Mouse (Mus musculus) left cerebral cortex, adult 2 months (tissue): ENCODE data around the gene Eif3i. TPM values are rescaled to one million over a fixed set of nuclear protein-coding genes. Genes with fewer than 3 reads are reported as not detected.

Experiments used
- DNase-seq, 2 experiments: peaks; one replicate each; pipeline ENCODE4 v3.0.0; 2021 to 2022; ENCODE audit warnings: low spot score in 2 of 2, mixed read lengths in 1 of 2; ENCODE audit errors: extremely low spot score in 1 of 2
- H3K27ac ChIP-seq: fragments of 200-600 bp; 2 replicates; pipeline ENCODE4 v1.8.1; 2022
- H3K4me3 ChIP-seq: fragments of 200-600 bp; 2 replicates; pipeline ENCODE4 v1.8.1; 2022
- CTCF ChIP-seq: fragments of 200-600 bp; IDR thresholded peaks from 2 replicates; pipeline ENCODE4 v1.8.1; 2022; ENCODE audit warnings: antibody characterized with exemption, mild to moderate bottlenecking, moderate library complexity
- intact Hi-C: fragments of 180-260 bp; cut with DNase I; formaldehyde crosslinking; loops from one replicate; pipeline ENCODE4 v1.15.1; 2025
- long read RNA-seq, 2 experiments: library from polyadenylated mRNA; stranded (forward); transcript quantifications; one replicate each; pipeline ENCODE4 v2.0.0; 2021; ENCODE audit warnings: borderline mapping rate in 2 of 2
- total RNA-seq, 2 experiments: library from RNA; stranded (reverse); gene quantifications; 2 replicates each; pipeline ENCODE4 v1.2.3; 2021

The Eif3i gene
- 100 to 1,000 TPM; 124 to 129 TPM for total RNA-seq
- long read RNA-seq, experiment 1, transcript Eif3i-201 (11 exons, 1,123 nt) = major isoform, 18 of 48 reads
- long read RNA-seq, experiment 1, partial matches to known transcripts = 26 of 48 reads
- long read RNA-seq, experiment 1, other reads (novel, unspliced or antisense) = 4 of 48 reads
- long read RNA-seq, experiment 2, transcript Eif3i-201 (11 exons, 1,123 nt) = major isoform, 21 of 39 reads
- long read RNA-seq, experiment 2, partial matches to known transcripts = 16 of 39 reads
- long read RNA-seq, experiment 2, other reads (novel, unspliced or antisense) = 2 of 39 reads

GRCm38 (mm10) chr4:129600233-129601158 lies at the start of gene Eif3i, which contains the start of gene Tmem234:
Gene Eif3i (minus strand): TSS chr4:129600648.
Gene Tmem234 (plus strand): TSS chr4:129600668.
- H3K4me3 ChIP-seq = peak within 1 kb of the TSS; percentile 87
- peak; percentile 81 to 84 for DNase-seq

GRCm38 (mm10) chr4:129648656-129649055 lies 48.2 kb upstream of the Eif3i start:
- intact Hi-C loops = no loop called here
- no peak overlapping the region for H3K4me3 ChIP-seq
- TF ChIP-seq CTCF = no peak
- DNase-seq = no peak
- H3K27ac ChIP-seq = no peak overlapping the region

More at GRCm38 (mm10) chr4:129600233-129601158, at the start of gene Eif3i, which contains the start of gene Tmem234:
- TF ChIP-seq CTCF = no peak; the same call in 1 of the 2 replicates
- intact Hi-C loops = no loop called here
- H3K27ac ChIP-seq = peak within 1 kb of the TSS; percentile 76

GRCm38 (mm10) chr4:129645204-129645603 lies 44.8 kb upstream of the Eif3i start:
- intact Hi-C loops = no loop called here
- no peak overlapping the region for H3K4me3 ChIP-seq
- no peak for TF ChIP-seq CTCF
- DNase-seq = no peak
- peak overlapping the region; percentile 80 for H3K27ac ChIP-seq

- no peak for DNase-seq
- H3K27ac ChIP-seq = peak overlapping the region; percentile 96; the same call in 1 of the 2 replicates
- intact Hi-C loops = loop anchor here (2.0 kb wide), 1 partner anchor 17 kb away; no protein-coding TSS in a partner anchor
- H3K4me3 ChIP-seq = peak overlapping the region; percentile 70
- no peak for TF ChIP-seq CTCF
Measured at GRCm38 (mm10) chr4:129641756-129642155, 41.3 kb upstream of the Eif3i start.

- DNase-seq = peak; percentile 96 to 97
- intact Hi-C loops = loop anchor here (1.0 to 2.0 kb wide), 2 partner anchors 16 to 31 kb away; partner anchors contain the start of gene Kpna6
- peak within 1 kb of the TSS; percentile 96 for H3K27ac ChIP-seq
- TF ChIP-seq CTCF = no peak
- peak within 1 kb of the TSS; percentile 70 for H3K4me3 ChIP-seq
Measured at GRCm38 (mm10) chr4:129640638-129641467, 40.4 kb upstream of the Eif3i start, which contains the start of gene Txlna. Gene Txlna (minus strand): TSS chr4:129641065.

- Histone ChIP-seq H3K27ac (peak overlapping the region; percentile 96), H3K4me3 (peak overlapping the region; percentile 70)
- DNase-seq = no peak
- intact Hi-C loops = loop anchor here (1.0 to 2.0 kb wide), 2 partner anchors 15 to 32 kb away; partner anchors contain the start of gene Kpna6
- no peak for TF ChIP-seq CTCF
Measured at GRCm38 (mm10) chr4:129640101-129640637, 39.7 kb upstream of the Eif3i start.

- intact Hi-C loops = no loop called here
- Histone ChIP-seq H3K27ac (no peak overlapping the region), H3K4me3 (peak overlapping the region; percentile 70; the same call in 1 of the 2 replicates)
- DNase-seq = no peak
- TF ChIP-seq CTCF = no peak
Measured at GRCm38 (mm10) chr4:129639221-129639620, 38.8 kb upstream of the Eif3i start.

GRCm38 (mm10) chr4:129633852-129634251 lies 33.4 kb upstream of the Eif3i start:
- TF ChIP-seq CTCF = no peak
- H3K4me3 ChIP-seq = no peak overlapping the region
- intact Hi-C loops = no loop called here
- DNase-seq = no peak
- no peak overlapping the region for H3K27ac ChIP-seq

GRCm38 (mm10) chr4:129631867-129632266 lies 31.4 kb upstream of the Eif3i start:
- no peak overlapping the region for H3K27ac ChIP-seq
- no peak for DNase-seq
- intact Hi-C loops = no loop called here
- H3K4me3 ChIP-seq = no peak overlapping the region
- no peak for TF ChIP-seq CTCF

GRCm38 (mm10) chr4:129630944-129631343 lies 30.5 kb upstream of the Eif3i start:
- Histone ChIP-seq H3K4me3 (no peak overlapping the region), H3K27ac (no peak overlapping the region)
- no peak for TF ChIP-seq CTCF
- DNase-seq = no peak
- intact Hi-C loops = no loop called here

GRCm38 (mm10) chr4:129626035-129626434 lies 25.6 kb upstream of the Eif3i start:
- intact Hi-C loops = no loop called here

More at GRCm38 (mm10) chr4:129626035-129626434, 25.6 kb upstream of the Eif3i start:
- no peak for DNase-seq
- Histone ChIP-seq H3K4me3 (no peak overlapping the region), H3K27ac (peak overlapping the region; percentile 93; the same call in 1 of the 2 replicates)
- no peak for TF ChIP-seq CTCF
